Mouse (Mus musculus): ENCODE results near the gene Cbx1. TPM values are rescaled to one million over a fixed set of nuclear protein-coding genes. Genes with fewer than 3 reads are reported as not detected.

Gene Cbx1
- 10 to 100 TPM; 40.1 to 52.0 (median 44.0) TPM for total RNA-seq (2022)

- DNase-seq (ENCODE audit: low spot score in 2 of 2), result peak; percentile 84 to 92
Measured at GRCm38 (mm10) chr11:96788871-96789795, at the start of gene Cbx1. TSS of gene Cbx1 (plus strand) at chr11:96789127.

- no peak for DNase-seq (ENCODE audit: low spot score in 2 of 2)
Measured at GRCm38 (mm10) chr11:96740796-96741195, 48.1 kb upstream of the Cbx1 start.

GRCm38 (mm10) chr11:96741995-96742394, 46.9 kb upstream of the Cbx1 start:
- peak in 1 of 2 experiments; percentile 47 for DNase-seq (ENCODE audit: low spot score in 2 of 2)

GRCm38 (mm10) chr11:96743000-96743399, 45.9 kb upstream of the Cbx1 start:
- DNase-seq (ENCODE audit: low spot score in 2 of 2), result peak in 1 of 2 experiments; percentile 63

GRCm38 (mm10) chr11:96743891-96744290, 45.0 kb upstream of the Cbx1 start:
- DNase-seq (ENCODE audit: low spot score in 2 of 2), result no peak

GRCm38 (mm10) chr11:96746648-96747047, 42.3 kb upstream of the Cbx1 start:
- DNase-seq (ENCODE audit: low spot score in 2 of 2), result no peak

- DNase-seq (ENCODE audit: low spot score in 2 of 2), result no peak
Measured at GRCm38 (mm10) chr11:96747555-96747954, 41.4 kb upstream of the Cbx1 start.

- no peak for DNase-seq (ENCODE audit: low spot score in 2 of 2)
Measured at GRCm38 (mm10) chr11:96755298-96755697, 33.6 kb upstream of the Cbx1 start.

GRCm38 (mm10) chr11:96757421-96757820, 31.5 kb upstream of the Cbx1 start:
- no peak for DNase-seq (ENCODE audit: low spot score in 2 of 2)

GRCm38 (mm10) chr11:96758402-96758801, 30.5 kb upstream of the Cbx1 start:
- no peak for DNase-seq (ENCODE audit: low spot score in 2 of 2)

GRCm38 (mm10) chr11:96760042-96760441, 28.9 kb upstream of the Cbx1 start:
- peak in 1 of 2 experiments; percentile 37 for DNase-seq (ENCODE audit: low spot score in 2 of 2)

GRCm38 (mm10) chr11:96761984-96762383, 26.9 kb upstream of the Cbx1 start:
- no peak for DNase-seq (ENCODE audit: low spot score in 2 of 2)

- peak in 1 of 2 experiments; percentile 43 for DNase-seq (ENCODE audit: low spot score in 2 of 2)
Measured at GRCm38 (mm10) chr11:96762742-96763470, 26.0 kb upstream of the Cbx1 start.

GRCm38 (mm10) chr11:96764511-96765350, 24.2 kb upstream of the Cbx1 start:
- no peak for DNase-seq (ENCODE audit: low spot score in 2 of 2)

GRCm38 (mm10) chr11:96765645-96766044, 23.3 kb upstream of the Cbx1 start:
- DNase-seq (ENCODE audit: low spot score in 2 of 2), result no peak

- no peak for DNase-seq (ENCODE audit: low spot score in 2 of 2)
Measured at GRCm38 (mm10) chr11:96766555-96766954, 22.4 kb upstream of the Cbx1 start.

- DNase-seq (ENCODE audit: low spot score in 2 of 2), result peak in 1 of 2 experiments; percentile 36
Measured at GRCm38 (mm10) chr11:96767096-96767495, 21.8 kb upstream of the Cbx1 start.

GRCm38 (mm10) chr11:96768240-96768639, 20.7 kb upstream of the Cbx1 start:
- DNase-seq (ENCODE audit: low spot score in 2 of 2), result no peak

- DNase-seq (ENCODE audit: low spot score in 2 of 2), result no peak
Measured at GRCm38 (mm10) chr11:96771274-96771975, 17.5 kb upstream of the Cbx1 start.

GRCm38 (mm10) chr11:96772413-96772812, 16.5 kb upstream of the Cbx1 start:
- no peak for DNase-seq (ENCODE audit: low spot score in 2 of 2)

- no peak for DNase-seq (ENCODE audit: low spot score in 2 of 2)
Measured at GRCm38 (mm10) chr11:96774536-96774935, 14.4 kb upstream of the Cbx1 start.

Measured in layer of hippocampus, adult 8-10 months (tissue).